Mouse (Mus musculus): ENCODE data around the gene Mrpl22. TPM values are rescaled to one million over a fixed set of nuclear protein-coding genes. Genes with fewer than 3 reads are reported as not detected.

Gene Mrpl22
- total RNA-seq (2023): 10 to 100 TPM; 25.8 to 27.0 TPM

DNA sequence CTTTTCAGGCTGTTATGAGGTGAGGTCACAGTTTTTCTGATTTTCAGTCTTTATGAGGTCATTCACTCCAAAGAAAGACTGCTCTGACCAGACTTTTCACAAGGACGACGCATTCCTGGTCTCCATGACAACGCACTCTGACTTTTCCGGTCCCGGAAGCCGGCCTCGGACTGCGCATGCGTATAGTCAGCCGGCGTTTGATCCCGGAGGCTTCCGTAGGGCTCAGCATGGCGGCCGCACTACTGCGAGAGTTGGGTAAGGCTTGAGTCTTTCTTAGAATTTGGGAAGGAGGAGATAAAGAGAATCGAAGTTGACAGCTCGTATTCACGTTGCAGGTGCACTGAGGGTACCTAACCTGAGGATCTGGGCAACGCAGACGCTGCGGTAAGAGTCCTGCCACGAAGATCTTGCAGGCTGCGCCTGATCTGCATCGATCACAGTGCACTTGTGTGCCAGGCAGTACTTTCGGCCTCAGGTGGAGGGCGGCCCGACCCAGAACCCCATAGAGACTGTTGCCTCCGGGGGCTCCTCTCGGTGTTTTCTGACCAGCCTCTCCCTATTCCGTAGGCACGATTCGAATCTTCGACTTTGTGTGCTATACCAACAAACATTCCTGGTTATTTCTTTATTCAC, at the start of gene Mrpl22:
TSS of gene Mrpl22 (plus strand) at position 203 of the 633 bp plus-strand sequence.

DNA sequence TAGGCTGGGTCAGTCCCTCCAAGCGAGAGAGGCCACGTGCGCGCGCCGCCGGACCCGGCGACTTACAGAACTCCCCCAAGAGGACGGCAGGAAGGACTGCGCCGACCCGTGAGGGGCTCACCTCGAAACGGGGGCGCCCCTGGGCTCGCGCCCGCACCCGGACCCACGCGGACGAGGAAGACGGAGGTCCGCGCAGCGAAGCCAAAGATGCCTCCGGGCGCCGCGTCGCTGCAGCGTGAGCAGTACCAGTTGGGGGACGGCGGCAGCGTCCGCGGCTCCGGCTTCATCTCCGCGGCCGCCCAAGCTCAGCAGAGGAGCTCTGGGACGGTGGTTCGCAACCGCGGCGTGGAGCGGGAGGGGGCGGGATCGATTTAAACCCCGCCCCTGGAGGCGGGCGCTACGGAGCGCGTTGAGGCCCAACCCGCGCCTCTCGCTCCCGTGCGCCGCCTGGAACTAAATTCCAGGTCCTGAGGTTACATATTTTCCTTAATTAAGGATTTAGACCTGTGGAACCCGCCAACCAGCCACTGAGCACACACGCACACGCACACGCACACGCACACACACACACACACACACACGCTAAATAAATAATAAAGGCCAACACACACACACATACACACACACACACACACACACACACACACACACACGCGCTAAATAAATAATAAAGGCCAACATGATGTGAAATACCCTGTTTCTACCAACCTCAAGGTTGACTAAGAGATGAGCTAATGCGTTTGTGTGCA, 3.1 kb upstream of the Mrpl22 start, which contains the start of gene Gemin5:
TSS of gene Gemin5 (minus strand) at position 373 of the 749 bp plus-strand sequence.

DNA sequence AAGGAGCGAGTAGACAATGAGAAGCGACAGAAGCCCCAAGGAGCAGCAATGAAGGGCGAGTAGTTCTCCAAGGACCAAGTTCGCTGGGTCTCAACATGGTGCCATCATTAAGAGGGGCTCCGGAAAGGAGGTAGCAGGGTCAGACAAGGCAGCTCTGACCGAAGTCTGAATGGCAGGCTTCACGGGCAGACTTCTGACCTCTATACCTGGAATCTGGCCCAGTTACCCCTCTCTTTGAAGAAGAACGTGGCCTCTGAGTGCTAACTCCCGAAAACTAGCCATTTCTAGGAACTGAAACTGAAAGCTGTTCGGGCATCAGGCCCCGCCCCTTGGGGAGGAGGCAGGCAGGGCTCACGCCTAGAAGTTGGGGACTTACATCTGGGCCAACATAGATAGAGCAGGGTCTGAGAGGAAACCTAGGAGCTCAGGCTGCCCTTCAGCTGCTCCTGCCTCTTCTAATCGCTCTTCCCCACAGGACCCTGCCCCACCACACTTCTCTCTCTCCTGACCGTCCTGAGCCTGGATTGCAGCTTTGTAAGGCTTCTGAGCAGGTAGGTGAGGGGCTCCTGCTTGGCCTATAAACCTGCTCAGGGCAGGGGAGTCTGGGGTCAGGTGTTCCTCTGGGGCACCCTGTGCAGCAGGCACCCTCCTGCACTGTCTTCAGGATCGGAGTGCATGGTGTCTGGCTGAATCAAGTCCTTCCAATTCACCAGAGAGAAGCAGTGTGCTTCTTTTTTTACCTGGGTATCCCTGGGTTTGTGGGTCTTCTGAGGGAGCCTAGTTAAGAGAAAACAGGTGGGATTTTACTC, 28.0 kb downstream of the Mrpl22 start, which contains the start of the genes Igtp and Irgm2:
TSS of gene Igtp (plus strand) at position 328 of the 809 bp plus-strand sequence.
TSS of gene Irgm2 (plus strand) at position 390 of the 809 bp plus-strand sequence.

Other genes with a start within 250 kb of the Mrpl22 start
- 100 to 1,000 TPM; 120 to 125 TPM for gene Larp1, start 162.6 kb upstream of the Mrpl22 start, total RNA-seq (2023)
- gene Gm12248, start 78.5 kb upstream of the Mrpl22 start, total RNA-seq (2023): not detected
- gene Cnot8, start 67.5 kb upstream of the Mrpl22 start, total RNA-seq (2023): 10 to 100 TPM; 49.9 to 54.8 TPM
- gene Gemin5, start 3.1 kb upstream of the Mrpl22 start, total RNA-seq (2023): 10 to 100 TPM; 19.7 to 23.0 TPM
- 100 to 1,000 TPM in 1 of 2 experiments, 10 to 100 TPM in 1; 92.1 to 120 TPM for gene Igtp, start 27.9 kb downstream of the Mrpl22 start, total RNA-seq (2023)
- gene Irgm2, start 28.0 kb downstream of the Mrpl22 start, total RNA-seq (2023): 10 to 100 TPM; 23.2 to 28.0 TPM
- gene 4930438A08Rik, start 103.1 kb downstream of the Mrpl22 start, total RNA-seq (2023): not detected
- 10 to 100 TPM; 30.4 to 32.7 TPM for gene Zfp692, start 135.4 kb downstream of the Mrpl22 start, total RNA-seq (2023)
- gene Zfp672, start 158.7 kb downstream of the Mrpl22 start, total RNA-seq (2023): 10 to 100 TPM; 37.8 to 39.5 TPM
- gene Sh3bp5l, start 159.1 kb downstream of the Mrpl22 start, total RNA-seq (2023): 10 to 100 TPM; 29.4 to 38.2 TPM
- not detected for gene Lypd8, start 207.4 kb downstream of the Mrpl22 start, total RNA-seq (2023)
- not detected for gene 1810065E05Rik, start 249.4 kb downstream of the Mrpl22 start, total RNA-seq (2023)